Mouse (Mus musculus): ENCODE measurements around the gene Tbc1d16.

Tbc1d16 gene

DNA sequence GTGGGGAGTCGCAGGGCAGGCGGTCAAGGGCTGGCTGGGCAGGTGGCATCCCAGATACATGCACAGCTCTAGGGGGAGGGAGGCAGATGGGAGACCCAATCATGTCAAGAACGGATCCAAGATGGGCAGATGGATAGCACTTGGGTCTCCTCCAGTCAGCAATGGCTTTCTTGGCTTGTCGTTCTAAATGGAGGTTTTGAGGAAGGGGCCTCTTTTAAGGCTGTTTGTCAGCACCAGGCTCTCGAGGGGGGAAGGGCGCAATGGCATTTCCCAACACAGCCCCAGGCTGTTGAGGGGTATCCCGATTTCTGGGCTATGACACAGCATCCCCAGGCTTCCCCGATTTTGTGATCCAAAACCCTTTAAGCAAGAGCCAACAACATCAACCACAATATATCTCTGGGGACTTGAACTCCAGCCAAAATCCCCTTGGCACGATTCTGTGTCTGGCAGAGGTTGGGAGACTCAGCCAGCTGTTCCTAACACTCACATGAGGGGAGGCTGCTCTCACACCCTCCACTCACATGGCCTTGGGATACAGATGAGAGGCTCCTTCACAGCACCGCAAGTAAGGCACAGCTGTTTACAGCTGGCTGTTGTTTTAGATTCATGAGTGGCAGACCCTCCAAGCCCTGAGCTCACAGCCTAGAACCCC lies 18.8 kb downstream of the Tbc1d16 start:
- peak in 1 of 2 experiments; percentile 71 for DNase-seq (ENCODE audit: inconsistent age in 2 of 2, low spot score in 1 of 2)

DNA sequence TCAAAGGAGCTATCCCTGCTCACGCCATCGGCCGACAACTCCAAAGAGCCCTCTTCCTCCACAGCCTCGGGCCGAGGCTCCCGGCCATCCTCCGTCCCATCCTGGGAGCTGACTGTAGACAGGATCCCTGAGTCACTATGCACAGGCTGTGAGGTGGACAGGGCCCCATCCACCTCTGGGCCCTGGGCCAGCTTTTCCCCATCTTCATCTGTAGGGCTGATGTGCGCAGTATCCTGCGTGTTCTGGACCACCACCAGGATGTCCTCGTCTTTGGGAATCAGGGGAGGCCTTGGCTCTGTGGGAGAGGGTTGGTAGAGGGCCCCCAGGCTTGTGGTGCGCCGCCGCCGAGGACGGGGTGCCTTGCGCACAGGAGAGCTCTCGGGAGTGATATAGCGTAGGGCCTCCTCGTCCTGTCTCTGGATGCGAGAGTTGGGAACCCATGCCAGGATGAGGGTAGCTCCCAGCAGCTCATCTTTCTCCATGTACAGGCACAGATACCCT lies 19.4 kb downstream of the Tbc1d16 start:
- DNase-seq (ENCODE audit: inconsistent age in 2 of 2, low spot score in 1 of 2) = no peak

GRCm38 (mm10) chr11:119207986-119208385 lies 20.3 kb downstream of the Tbc1d16 start:
- no peak for DNase-seq (ENCODE audit: inconsistent age in 2 of 2, low spot score in 1 of 2)

- DNase-seq (ENCODE audit: inconsistent age in 2 of 2, low spot score in 1 of 2) = peak; percentile 77 to 90
These were observed 21.7 kb downstream of the Tbc1d16 start for GRCm38 (mm10) chr11:119206562-119206961.

DNA sequence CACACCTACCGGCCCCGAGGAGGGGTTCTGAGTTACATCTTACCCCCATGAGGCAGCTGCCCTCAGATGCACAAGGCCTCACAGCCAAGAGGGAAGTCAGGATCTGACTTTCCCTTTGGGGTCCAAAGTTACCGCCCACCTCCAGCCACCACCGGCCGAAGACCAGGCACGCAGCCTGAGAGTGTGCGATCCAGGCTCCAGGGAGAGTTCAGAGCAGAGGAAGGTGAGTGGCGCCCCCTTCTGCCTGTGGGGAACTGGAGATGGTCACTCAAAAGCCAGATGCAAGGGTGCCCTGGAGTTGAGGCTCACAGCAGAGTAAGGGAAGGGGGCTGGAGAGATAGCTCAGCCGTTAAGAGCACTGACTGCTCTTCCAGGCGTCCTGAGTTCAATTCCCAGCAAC lies 22.6 kb downstream of the Tbc1d16 start:
- DNase-seq (ENCODE audit: inconsistent age in 2 of 2, low spot score in 1 of 2) = no peak

GRCm38 (mm10) chr11:119203423-119203822 lies 24.9 kb downstream of the Tbc1d16 start:
- peak in 1 of 2 experiments; percentile 69 for DNase-seq (ENCODE audit: inconsistent age in 2 of 2, low spot score in 1 of 2)

GRCm38 (mm10) chr11:119199233-119199601 lies 29.1 kb downstream of the Tbc1d16 start:
- DNase-seq (ENCODE audit: inconsistent age in 2 of 2, low spot score in 1 of 2) = no peak

DNA sequence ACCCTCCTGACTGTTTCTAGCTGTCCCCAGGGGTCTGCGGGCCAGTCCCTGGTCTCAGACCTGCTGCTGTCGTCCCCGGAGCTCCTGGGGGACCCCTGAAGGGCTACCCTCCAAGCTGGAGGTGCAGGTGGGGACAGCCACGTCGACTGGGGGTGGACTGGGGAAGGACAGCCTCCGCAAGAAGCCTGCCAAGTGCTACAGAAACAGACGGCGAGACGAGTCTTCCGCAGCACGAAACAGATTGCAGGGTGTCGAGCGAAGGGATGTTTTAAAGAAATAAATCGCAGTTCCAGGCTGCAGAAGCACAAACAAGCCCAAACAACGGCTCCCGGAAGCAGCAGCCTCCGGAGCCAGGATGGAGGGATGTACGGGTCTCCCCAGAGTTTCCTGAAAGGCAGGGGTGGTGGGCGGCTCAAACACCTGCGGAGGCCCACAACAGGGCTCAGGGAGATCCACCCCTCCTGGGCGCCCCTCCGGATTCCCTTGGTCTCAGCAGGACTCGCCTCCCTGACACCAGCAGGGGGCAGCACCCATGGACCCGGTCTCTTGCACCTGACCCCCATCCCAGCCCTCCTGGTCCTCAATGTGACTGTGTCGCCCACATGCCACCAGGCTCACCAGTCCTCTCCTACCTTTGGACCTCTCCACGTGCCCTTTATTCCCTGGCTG lies 29.6 kb downstream of the Tbc1d16 start:
- DNase-seq (ENCODE audit: inconsistent age in 2 of 2, low spot score in 1 of 2) = peak in 1 of 2 experiments; percentile 51

DNA sequence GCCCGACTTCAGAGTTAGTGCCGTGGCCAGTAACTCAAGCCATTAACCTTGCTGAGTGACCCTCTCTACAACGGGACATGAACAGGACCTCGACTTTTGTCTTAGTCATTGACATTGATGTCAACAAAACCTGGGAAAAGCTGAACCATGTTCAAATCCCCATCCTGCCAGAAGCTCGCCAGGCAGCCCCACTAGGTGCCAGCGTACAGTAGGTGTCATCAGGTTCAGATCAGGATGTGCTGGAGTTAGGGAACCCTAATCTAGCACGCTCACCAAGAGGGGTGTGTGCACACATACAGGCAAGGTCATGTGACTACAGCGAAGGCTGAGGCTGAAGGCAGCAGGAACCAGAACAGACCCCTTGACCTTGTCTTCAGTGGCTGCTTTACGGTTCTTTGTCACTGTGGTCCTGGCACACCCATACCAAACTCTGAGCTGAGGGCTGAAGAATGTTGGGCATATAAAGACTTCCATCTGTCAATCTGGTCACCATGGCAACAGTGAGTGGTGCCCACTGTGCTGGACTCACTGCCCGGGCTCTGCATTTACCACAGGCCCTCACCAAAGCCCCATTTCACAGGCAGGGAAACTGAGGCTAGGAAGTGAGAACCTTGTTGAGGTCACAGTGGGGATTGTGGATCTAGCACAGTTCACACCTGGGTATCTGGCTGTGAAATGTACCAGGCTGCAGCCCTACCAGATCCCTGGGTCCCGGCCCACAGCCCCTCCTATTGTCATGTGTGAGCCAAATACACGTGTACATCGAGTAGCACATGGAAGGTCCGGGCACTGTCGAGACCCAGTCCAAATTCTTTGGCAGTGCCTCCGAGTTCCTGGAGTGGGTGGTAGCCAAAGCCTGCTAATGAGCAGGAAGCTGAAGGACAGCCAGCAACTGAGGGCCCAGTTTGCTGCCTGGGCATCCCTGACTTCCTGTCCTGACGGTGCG lies 30.4 kb downstream of the Tbc1d16 start:
- no peak for DNase-seq (ENCODE audit: inconsistent age in 2 of 2, low spot score in 1 of 2)

- no peak for DNase-seq (ENCODE audit: inconsistent age in 2 of 2, low spot score in 1 of 2)
These were observed 35.7 kb downstream of the Tbc1d16 start for GRCm38 (mm10) chr11:119192605-119193004.

DNA sequence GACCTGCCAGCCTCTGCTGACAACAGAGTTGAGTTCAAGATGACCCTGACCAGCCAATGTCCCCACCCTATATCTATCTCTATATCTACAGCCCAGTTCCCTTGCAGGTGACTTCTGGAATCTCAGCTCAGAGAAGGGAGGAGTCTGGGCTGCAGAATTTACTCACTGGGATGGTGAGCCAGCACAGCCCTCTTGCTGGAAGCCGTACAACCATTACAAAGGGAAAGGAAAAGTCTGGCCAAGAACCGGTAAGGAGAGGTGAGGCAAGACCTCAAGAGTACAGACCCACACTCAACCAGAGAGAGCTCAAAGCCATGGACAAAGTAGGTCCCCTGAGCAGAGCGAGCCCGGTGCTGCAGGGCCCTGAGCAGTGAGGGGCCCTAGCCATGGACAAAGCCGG lies 36.1 kb downstream of the Tbc1d16 start:
- DNase-seq (ENCODE audit: inconsistent age in 2 of 2, low spot score in 1 of 2) = no peak

GRCm38 (mm10) chr11:119191606-119192081 lies 36.7 kb downstream of the Tbc1d16 start:
- peak; percentile 72 to 87 for DNase-seq (ENCODE audit: inconsistent age in 2 of 2, low spot score in 1 of 2)

GRCm38 (mm10) chr11:119190498-119190897 lies 37.8 kb downstream of the Tbc1d16 start:
- DNase-seq (ENCODE audit: inconsistent age in 2 of 2, low spot score in 1 of 2) = peak; percentile 86 to 90

DNA sequence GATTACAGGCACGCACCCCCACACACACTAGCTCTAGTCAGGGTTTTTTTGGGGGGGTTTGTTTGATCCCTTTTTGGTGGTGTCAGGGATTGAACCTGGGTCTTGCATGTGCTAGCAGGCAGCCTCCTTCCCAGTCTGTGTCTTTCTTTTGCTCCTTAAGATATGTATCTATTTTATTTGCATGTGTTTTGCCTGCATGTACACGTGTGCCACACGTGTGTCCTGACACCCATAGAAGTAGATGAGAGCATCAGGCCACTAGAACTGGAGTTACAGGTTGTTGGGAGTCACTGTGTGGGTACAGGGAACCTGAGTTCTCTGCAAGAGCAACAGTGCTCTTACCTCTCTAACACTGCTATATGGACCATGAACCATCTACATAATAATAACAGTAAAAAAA lies 39.0 kb downstream of the Tbc1d16 start:
- DNase-seq (ENCODE audit: inconsistent age in 2 of 2, low spot score in 1 of 2) = no peak

GRCm38 (mm10) chr11:119188389-119188788 lies 39.9 kb downstream of the Tbc1d16 start:
- peak; percentile 74 to 92 for DNase-seq (ENCODE audit: inconsistent age in 2 of 2, low spot score in 1 of 2)

GRCm38 (mm10) chr11:119187800-119188197 lies 40.5 kb downstream of the Tbc1d16 start:
- DNase-seq (ENCODE audit: inconsistent age in 2 of 2, low spot score in 1 of 2) = no peak

DNA sequence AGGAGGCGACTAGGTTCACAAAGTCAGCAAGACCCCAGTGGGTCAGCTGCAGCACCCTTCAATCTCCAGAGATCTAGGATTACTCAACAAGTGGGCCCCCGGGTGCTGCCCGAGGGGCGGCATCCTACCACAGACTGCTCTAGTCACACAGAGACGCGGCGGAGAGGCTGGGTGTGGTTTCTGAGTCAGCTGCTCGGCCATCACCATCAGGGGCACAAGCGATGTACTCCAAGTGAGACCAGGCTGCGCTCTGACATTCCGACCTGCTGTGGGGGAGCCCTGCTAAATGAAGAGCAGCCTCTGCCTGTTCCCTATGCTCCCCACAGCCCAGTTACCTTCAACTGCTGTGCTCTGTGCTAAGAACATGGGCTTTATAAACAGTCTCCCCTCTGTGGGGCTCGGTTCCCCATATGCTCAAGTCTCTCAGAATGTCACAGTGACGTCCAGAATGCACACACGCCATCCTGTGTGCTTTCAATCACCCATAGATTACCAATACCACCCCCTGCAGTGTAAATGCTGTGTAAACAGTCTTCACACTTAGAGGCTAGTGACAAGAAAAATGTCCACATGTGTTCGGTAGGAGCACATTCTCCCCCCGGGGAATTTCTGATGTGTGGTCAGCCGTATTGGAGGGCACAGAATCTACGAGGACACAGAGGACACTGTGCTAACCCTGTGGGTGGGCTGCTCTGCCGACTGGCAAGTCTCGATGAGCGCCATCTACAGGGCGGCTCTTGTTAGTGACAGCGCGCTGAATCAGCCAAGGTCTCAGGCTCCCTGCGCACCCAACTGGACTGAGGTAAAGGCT lies 41.1 kb downstream of the Tbc1d16 start:
- DNase-seq (ENCODE audit: inconsistent age in 2 of 2, low spot score in 1 of 2) = peak; percentile 89 to 95

GRCm38 (mm10) chr11:119186381-119186780 lies 41.9 kb downstream of the Tbc1d16 start:
- peak; percentile 64 to 89 for DNase-seq (ENCODE audit: inconsistent age in 2 of 2, low spot score in 1 of 2)

GRCm38 (mm10) chr11:119183684-119184310 lies 44.5 kb downstream of the Tbc1d16 start:
- peak in 1 of 2 experiments; percentile 44 for DNase-seq (ENCODE audit: inconsistent age in 2 of 2, low spot score in 1 of 2)

GRCm38 (mm10) chr11:119181861-119182395 lies 46.4 kb downstream of the Tbc1d16 start:
- DNase-seq (ENCODE audit: inconsistent age in 2 of 2, low spot score in 1 of 2) = no peak
